Mouse (Mus musculus) neural tube, embryonic 10.5 days (tissue): ENCODE results near the gene Pdlim4.

Experiments
- DNase-seq: peaks from one replicate; pipeline ENCODE4 v3.0.0-alpha.2; 2017; ENCODE audit warnings: low spot score; ENCODE audit errors: extremely low spot score

Pdlim4 gene

DNA sequence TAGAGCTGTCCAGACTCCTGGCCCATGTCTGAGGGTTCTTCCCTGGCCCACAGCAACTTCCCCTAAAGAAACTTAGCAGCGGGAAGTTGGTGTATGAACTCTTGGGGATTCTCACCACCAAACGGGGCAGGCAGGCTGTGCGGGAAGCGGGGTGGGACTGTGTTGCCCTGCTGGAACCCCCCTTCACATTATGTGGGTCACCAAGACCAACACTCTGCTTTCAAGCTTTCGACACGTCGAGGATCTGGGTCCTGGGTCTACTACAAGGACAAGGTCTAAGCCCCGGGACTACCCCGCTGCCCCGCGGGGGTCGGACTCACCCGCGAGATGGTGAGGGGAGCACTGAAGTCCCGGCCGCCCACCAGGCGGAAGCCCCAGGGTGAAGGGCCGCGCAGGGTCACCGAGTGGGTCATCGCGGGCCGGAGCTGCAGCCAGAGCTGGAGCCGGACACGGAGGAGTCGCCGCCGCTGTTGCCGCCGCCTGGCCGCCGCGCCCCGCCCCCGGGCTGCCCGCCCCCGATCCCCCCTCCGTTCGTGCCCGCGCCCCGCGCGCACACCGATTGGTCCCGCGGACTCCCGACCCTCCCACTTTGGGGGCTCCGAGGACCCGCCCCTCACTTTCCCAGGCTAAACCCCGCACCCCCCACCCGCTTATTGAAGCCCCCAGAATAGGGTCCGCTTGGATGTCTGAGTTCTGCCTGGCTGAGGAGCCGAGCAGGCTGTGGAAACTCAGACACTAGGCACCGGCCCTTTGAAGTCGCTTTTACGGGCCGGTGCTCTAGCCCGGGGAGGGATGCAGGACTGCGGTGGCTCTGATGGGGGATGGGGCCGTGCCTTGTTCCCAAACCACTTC is at the start of gene Pdlim4:
Pdlim4 (minus strand) TSS at position 495 of the 852 bp plus-strand sequence.
- DNase-seq, result peak; percentile 81

GRCm38 (mm10) chr11:54117096-54117495 is 48.3 kb upstream of the Pdlim4 start:
- DNase-seq, result no peak

DNA sequence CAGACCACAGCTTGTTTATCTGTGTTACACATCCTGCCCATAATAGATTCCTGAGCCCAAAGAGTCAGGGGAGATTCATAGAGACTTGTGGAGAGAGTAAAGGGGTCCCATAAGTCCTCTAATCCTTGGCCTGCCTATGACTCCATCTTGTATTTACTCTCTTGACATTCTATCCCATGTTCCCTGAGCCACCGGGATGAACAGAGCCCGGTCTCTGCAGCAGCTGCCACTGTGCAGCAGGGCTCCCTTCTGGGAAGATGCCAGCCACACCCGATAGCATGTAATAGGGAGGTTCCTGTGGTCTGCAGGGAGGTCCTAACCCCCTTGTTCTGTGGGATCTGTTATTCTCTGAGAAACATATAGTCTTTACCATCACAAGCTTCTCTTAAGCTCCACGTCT is 47.6 kb upstream of the Pdlim4 start:
- DNase-seq, result no peak

GRCm38 (mm10) chr11:54115911-54116310 is 47.1 kb upstream of the Pdlim4 start:
- DNase-seq, result no peak

DNA sequence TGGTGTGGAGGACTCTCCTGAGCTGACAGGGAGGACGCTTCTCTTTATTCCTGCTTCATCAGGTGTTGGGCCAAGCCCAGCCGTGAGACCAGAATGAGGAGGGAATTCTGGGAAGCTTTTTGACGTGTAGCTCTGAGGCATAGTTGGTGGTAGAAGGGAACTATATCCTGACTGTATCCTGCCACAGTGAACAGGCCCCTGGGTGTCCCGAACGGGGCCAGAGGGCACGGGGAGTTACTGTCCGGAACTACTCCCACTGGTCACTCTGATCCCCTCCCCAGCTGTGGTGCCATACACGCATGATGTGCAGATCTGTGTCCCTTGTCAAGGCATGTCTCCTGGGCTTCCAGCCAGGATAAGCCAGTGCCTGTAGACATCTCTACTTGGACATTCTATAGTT is 46.5 kb upstream of the Pdlim4 start:
- no peak for DNase-seq

GRCm38 (mm10) chr11:54114746-54115145 is 45.9 kb upstream of the Pdlim4 start:
- DNase-seq, result no peak

DNA sequence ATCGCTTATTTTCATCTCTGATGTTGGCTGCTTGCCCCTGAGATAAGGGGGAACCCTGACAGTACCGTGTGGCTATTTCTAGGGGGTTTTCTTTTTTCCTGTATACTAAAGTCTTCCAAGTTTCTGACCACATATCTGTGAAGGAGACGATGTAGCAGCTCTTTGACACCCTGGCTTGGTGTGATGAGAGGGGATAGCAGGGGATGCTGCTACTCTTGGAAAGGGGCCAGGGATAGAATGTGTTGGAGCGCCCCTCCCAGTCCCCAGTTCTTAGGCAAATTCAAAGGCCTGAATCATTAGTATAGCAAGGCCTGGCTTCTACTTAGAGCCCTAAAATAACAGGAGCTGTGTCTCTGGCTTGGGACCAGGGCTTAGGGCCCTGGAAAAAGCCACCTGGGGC is 44.5 kb upstream of the Pdlim4 start:
- no peak for DNase-seq

DNA sequence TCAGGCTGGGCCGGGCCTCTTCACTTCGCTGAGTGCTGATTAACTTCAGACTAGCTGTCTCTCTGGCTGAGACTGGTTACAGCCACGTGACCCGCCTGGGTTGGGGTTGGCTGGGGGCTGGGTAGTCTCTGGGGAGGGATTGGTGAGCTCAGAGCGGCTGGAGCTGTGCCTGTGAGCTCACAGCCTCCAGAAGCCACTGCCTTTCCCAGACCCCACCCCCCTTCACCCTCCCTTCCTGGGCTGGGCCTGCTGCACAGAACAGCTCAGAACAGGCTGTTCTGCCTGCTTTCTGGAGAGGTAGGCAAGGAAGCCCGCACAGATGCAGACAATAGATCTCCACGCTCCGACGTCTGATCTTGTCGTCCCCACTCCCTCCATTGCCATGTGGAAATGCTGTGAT is 44.1 kb upstream of the Pdlim4 start:
- DNase-seq, result peak; percentile 85

GRCm38 (mm10) chr11:54111976-54112741 is 43.3 kb upstream of the Pdlim4 start:
- no peak for DNase-seq

- no peak for DNase-seq
Measured at GRCm38 (mm10) chr11:54111291-54111690, 42.5 kb upstream of the Pdlim4 start.

DNA sequence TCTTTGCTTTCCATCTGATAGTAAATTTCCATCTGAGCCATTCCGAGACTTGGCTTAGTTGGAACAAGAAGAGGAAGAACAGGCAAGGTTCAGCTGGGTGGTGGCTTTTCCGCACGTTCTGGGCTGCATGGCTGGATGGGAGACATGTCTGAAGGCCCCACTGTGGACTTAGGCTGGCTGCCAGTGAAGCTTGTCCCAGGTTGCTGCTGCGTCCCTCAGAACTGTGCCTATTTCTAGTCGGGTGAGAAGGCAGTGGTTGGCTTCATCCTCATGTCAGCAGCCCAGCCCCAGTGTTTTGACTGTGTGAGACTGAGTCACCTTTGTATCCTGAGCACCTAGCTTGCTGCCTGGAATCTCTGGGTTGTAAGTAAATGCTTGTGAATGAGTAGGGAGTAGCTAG is 40.1 kb upstream of the Pdlim4 start:
- no peak for DNase-seq

DNA sequence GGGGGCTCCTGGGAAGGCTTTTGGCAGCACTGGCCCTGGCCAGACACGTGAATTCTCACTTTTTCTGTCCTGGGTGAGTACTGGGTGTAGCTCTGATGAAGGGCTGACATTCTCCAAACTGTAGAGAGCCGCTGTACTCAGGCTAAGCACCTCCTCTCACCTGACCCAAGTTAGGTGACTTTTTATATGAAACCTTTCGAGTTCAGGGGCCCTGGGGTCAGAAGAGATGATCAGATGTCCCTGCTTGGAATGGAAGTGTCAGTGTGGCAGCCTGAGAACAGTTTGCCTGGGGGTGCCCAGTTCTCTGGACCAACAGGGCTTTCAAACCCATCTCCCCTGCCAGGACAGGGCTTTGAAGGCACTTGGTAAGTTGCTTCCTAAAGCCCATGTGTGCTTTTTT is 39.3 kb upstream of the Pdlim4 start:
- DNase-seq, result no peak

GRCm38 (mm10) chr11:54107239-54107638 is 38.4 kb upstream of the Pdlim4 start:
- DNase-seq, result no peak

- no peak for DNase-seq
Measured at GRCm38 (mm10) chr11:54106676-54107075, 37.9 kb upstream of the Pdlim4 start.

- no peak for DNase-seq
Measured at GRCm38 (mm10) chr11:54105011-54105410, 36.2 kb upstream of the Pdlim4 start.

DNA sequence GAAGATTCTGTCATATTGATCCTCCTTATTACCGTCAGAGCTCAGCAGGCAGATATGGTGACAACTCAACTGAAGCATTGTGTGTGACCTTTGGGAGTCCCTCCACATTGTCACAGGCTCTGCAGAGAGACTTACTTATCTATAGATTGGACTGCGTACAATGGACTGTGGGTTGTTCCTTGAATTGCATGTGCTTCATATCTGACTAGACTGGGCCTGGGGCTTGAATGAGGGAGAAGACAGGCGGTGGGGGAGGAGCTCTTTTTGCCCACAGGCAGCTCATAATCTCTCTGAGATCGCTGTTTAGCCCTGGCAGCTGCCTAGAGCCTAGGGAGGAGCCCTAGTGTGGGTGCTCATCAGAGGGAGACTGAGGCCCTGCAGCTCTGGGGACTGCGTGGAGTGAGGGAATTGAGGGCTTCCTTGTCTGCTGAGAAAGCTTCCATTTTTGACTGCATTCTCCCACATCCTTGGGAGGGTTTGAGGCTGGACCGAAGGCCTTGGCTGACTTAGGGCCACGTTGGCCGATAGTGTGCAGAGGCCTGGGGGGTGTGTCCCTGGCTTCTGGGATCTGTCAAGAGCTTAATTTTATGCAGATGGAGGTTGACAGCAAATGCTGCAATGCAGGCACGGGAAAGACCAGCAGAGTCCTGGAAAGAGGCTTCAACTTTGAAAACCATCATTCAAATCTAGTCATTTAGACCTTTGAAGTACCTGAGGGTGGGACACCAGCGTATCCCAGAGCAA is 34.1 kb upstream of the Pdlim4 start:
- DNase-seq, result no peak

- DNase-seq, result no peak
Measured at GRCm38 (mm10) chr11:54101701-54102100, 32.9 kb upstream of the Pdlim4 start.

GRCm38 (mm10) chr11:54100692-54101591 is 32.1 kb upstream of the Pdlim4 start:
- peak; percentile 79 for DNase-seq

DNA sequence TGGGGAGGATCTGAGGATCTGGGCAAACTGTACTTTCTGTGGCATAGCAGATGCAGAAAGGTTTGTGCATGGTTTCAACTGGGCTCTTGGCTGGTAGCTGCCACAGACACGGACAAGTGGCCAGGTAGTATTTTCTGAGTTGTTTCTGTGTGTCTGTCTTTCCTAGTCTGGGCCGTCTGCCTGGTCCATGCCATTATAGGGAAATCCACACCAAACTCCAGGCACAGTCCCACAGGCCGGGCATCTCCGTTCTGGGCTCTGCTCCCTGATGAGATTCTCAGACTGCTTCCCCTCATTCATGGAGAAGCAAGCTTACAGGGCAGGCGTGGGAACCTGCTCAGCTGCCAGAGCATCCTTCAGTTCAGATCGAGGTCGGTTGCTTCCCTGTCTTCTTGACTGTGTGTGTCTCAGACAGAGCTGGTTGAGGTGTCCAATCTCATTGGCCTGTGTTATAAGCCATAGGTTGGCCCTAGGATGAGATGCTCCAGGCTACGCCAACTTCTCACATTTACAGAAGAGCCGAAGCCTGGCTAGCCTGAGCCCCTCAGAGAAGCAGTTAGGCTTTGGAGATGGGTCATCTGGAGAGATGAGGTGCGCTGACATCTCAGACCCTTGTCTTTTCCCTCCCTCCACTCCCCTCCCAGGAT is 31.4 kb upstream of the Pdlim4 start, which contains the start of gene P4ha2:
P4ha2 (plus strand) TSS at position 51 of the 647 bp plus-strand sequence.
- peak; percentile 39 for DNase-seq

DNA sequence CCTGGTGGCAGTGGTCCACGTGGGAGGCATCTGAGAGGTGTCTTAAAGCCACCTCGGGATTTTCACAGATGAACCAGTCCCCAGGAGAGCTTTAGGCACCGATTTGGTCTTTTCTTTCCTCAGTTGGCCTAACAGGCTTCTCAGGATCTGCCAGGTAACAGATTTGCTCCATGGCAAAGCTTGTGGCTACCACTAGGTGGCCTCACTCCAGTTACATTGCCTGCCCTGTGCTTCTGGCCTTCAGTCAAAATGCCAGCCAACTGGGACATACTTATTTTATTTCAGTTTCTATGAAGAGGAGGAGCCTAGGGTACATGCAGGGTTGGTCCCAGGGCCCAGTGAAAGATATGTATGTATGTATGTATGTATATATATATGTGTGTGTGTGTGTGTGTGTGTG is 24.2 kb upstream of the Pdlim4 start:
- DNase-seq, result no peak
